Mouse (Mus musculus) right cerebral cortex, adult 2 months (tissue): ENCODE results near the gene Teddm1b.

Source experiments
- DNase-seq, 2 experiments: peaks; one replicate each; pipeline ENCODE4 v3.0.0; 2021 to 2022; ENCODE audit warnings: low spot score in 2 of 2

The Teddm1b gene

GRCm38 (mm10) chr1:153900860-153901730 lies 26.9 kb downstream of the Teddm1b start:
- DNase-seq, result no peak

GRCm38 (mm10) chr1:153903006-153903405 lies 28.9 kb downstream of the Teddm1b start:
- no peak for DNase-seq

- peak in 1 of 2 experiments; percentile 39 for DNase-seq
Observed at GRCm38 (mm10) chr1:153904236-153904635, 30.1 kb downstream of the Teddm1b start.

- DNase-seq, result no peak
Observed at GRCm38 (mm10) chr1:153905884-153906283, 31.7 kb downstream of the Teddm1b start.

GRCm38 (mm10) chr1:153908208-153908607 lies 34.1 kb downstream of the Teddm1b start:
- DNase-seq, result no peak

GRCm38 (mm10) chr1:153908741-153909140 lies 34.6 kb downstream of the Teddm1b start:
- DNase-seq, result no peak

- no peak for DNase-seq
Observed at GRCm38 (mm10) chr1:153909213-153909962, 35.2 kb downstream of the Teddm1b start.

- no peak for DNase-seq
Observed at GRCm38 (mm10) chr1:153909963-153910291, 35.8 kb downstream of the Teddm1b start.

- DNase-seq, result no peak
Observed at GRCm38 (mm10) chr1:153910423-153910822, 36.3 kb downstream of the Teddm1b start.

- no peak for DNase-seq
Observed at GRCm38 (mm10) chr1:153911276-153911795, 37.2 kb downstream of the Teddm1b start.

- DNase-seq, result no peak
Observed at GRCm38 (mm10) chr1:153913869-153914268, 39.7 kb downstream of the Teddm1b start.

GRCm38 (mm10) chr1:153918521-153919206 lies 44.5 kb downstream of the Teddm1b start:
- no peak for DNase-seq

GRCm38 (mm10) chr1:153921642-153922041 lies 47.5 kb downstream of the Teddm1b start:
- DNase-seq, result no peak

- DNase-seq, result no peak
Observed at GRCm38 (mm10) chr1:153922571-153923021, 48.5 kb downstream of the Teddm1b start.

GRCm38 (mm10) chr1:153924395-153925385 lies 50.5 kb downstream of the Teddm1b start:
- no peak for DNase-seq
